Mouse (Mus musculus) CH12.LX (cell line): Measurements from ENCODE around the gene Rhox7b. TPM values are rescaled to one million over a fixed set of nuclear protein-coding genes. Genes with fewer than 3 reads are reported as not detected.
"Not testable (repeated sequence)": the region's sequence is repeated elsewhere in the genome, so short reads cannot be mapped to it uniquely, and the experiment has no call there.

Source experiments
- DNase-seq: peaks from one replicate; pipeline ENCODE4 v3.0.0-alpha.2; 2013; ENCODE audit errors: extremely low read depth
- H3K27ac ChIP-seq: 2 replicates; pipeline ENCODE4 v1.5.1; 2012; ENCODE audit warnings: low read depth, mild to moderate bottlenecking, control low read depth, moderate library complexity; ENCODE audit not compliant: insufficient read depth
- H3K27me3 ChIP-seq: replicated peaks from 2 replicates; pipeline ENCODE3; 2012; ENCODE audit warnings: inconsistent platforms
- H3K36me3 ChIP-seq, 2 experiments: replicated peaks in 1 of 2; 2 replicates each; pipeline versions ENCODE3 to v1.6.1; 2012; ENCODE audit warnings: inconsistent platforms in 1 of 2, low read length in 1 of 2, mild to moderate bottlenecking in 1 of 2, mixed read lengths in 1 of 2, moderate library complexity in 1 of 2; ENCODE audit not compliant: control insufficient read depth in 1 of 2, insufficient read depth in 1 of 2
- H3K4me1 ChIP-seq, 2 experiments: 2 replicates each; pipeline ENCODE4 v1.6.1; 2012; ENCODE audit warnings: inconsistent platforms in 1 of 2, moderate library complexity in 1 of 2; ENCODE audit not compliant: insufficient read depth in 2 of 2, control insufficient read depth in 1 of 2
- H3K4me2 ChIP-seq: 2 replicates; pipeline ENCODE4 v1.6.1; 2012; ENCODE audit warnings: low read depth, mild to moderate bottlenecking, control low read depth; ENCODE audit not compliant: poor library complexity, insufficient read depth, severe bottlenecking
- H3K4me3 ChIP-seq, 3 experiments: fragments of 150-350 bp in 1 of 3; sonication (generic) in 1 of 3; replicated peaks in 1 of 3; 2 replicates each; pipeline versions ENCODE3 to v1.5.1; 2011 to 2012; ENCODE audit warnings: low read depth in 2 of 3, low read length in 2 of 3, mild to moderate bottlenecking in 2 of 3, moderate library complexity in 2 of 3, control low read depth in 1 of 3, improper control_type of control experiment in 1 of 3, inconsistent platforms in 1 of 3, mixed read lengths in 1 of 3; ENCODE audit not compliant: poor library complexity in 1 of 3
- H3K79me2 ChIP-seq: replicated peaks from 2 replicates; pipeline ENCODE4 v1.6.1; 2012; ENCODE audit warnings: mild to moderate bottlenecking, moderate library complexity; ENCODE audit not compliant: control insufficient read depth, poor library complexity, insufficient read depth, severe bottlenecking; ENCODE audit errors: extremely low read depth
- H3K9ac ChIP-seq: 2 replicates; pipeline ENCODE4 v1.6.1; 2012; ENCODE audit warnings: low read depth, mild to moderate bottlenecking, control low read depth, moderate library complexity; ENCODE audit not compliant: insufficient read depth
- H3K9me3 ChIP-seq: replicated peaks from 2 replicates; pipeline ENCODE3; 2012; ENCODE audit warnings: low read length, inconsistent platforms, mixed read lengths
- BHLHE40 ChIP-seq: IDR thresholded peaks from 2 replicates; pipeline ENCODE4 v1.6.1; 2011; ENCODE audit warnings: mild to moderate bottlenecking, low read depth, low read length, improper control_type of control experiment
- CTCF ChIP-seq, 2 experiments: IDR thresholded peaks in 1 of 2; conservative IDR thresholded peaks in 1 of 2; 2 replicates each; pipeline ENCODE4 v1.5.1; 2011 to 2012; ENCODE audit warnings: low read depth in 2 of 2, low read length in 2 of 2, improper control_type of control experiment in 1 of 2, inconsistent platforms in 1 of 2, mild to moderate bottlenecking in 1 of 2, moderate library complexity in 1 of 2
- E2F4 ChIP-seq: IDR thresholded peaks from 2 replicates; pipeline ENCODE4 v1.6.1; 2011; ENCODE audit warnings: low read depth, low read length, improper control_type of control experiment; ENCODE audit not compliant: insufficient replicate concordance
- EP300 ChIP-seq: IDR thresholded peaks from 2 replicates; pipeline ENCODE4 v1.6.1; 2011; ENCODE audit warnings: low read length, improper control_type of control experiment
- GABPA ChIP-seq: IDR thresholded peaks from 2 replicates; pipeline ENCODE4 v1.6.1; 2012; ENCODE audit warnings: low read depth, low read length, improper control_type of control experiment, inconsistent platforms; ENCODE audit not compliant: insufficient replicate concordance
- MAFK ChIP-seq: IDR thresholded peaks from 2 replicates; pipeline ENCODE4 v1.6.1; 2011; ENCODE audit warnings: low read length, improper control_type of control experiment; ENCODE audit not compliant: insufficient replicate concordance
- MYC ChIP-seq: IDR thresholded peaks from 2 replicates; pipeline ENCODE4 v1.6.1; 2011; ENCODE audit warnings: low read depth, mild to moderate bottlenecking, improper control_type of control experiment, low read length
- NRF1 ChIP-seq: IDR thresholded peaks from 2 replicates; pipeline ENCODE4 v1.6.1; 2014; ENCODE audit warnings: low read depth, mild to moderate bottlenecking, inconsistent platforms, low read length, improper control_type of control experiment, moderate library complexity
- RAD21 ChIP-seq: IDR thresholded peaks from 2 replicates; pipeline ENCODE4 v1.6.1; 2011; ENCODE audit warnings: low read depth, mild to moderate bottlenecking, low read length, improper control_type of control experiment, moderate library complexity
- SIN3A ChIP-seq: IDR thresholded peaks from 2 replicates; pipeline ENCODE4 v1.6.1; 2012; ENCODE audit warnings: low read length, improper control_type of control experiment, inconsistent platforms
- UBTF ChIP-seq: IDR thresholded peaks from 2 replicates; pipeline ENCODE4 v1.6.1; 2012; ENCODE audit warnings: low read depth, mild to moderate bottlenecking, inconsistent platforms, low read length, improper control_type of control experiment, moderate library complexity
- USF1 ChIP-seq: IDR thresholded peaks from 2 replicates; pipeline ENCODE4 v1.6.1; 2014; ENCODE audit warnings: low read depth, mild to moderate bottlenecking, inconsistent platforms, low read length, improper control_type of control experiment
- ZC3H11A ChIP-seq: IDR thresholded peaks from 2 replicates; pipeline ENCODE4 v1.6.1; 2012; ENCODE audit warnings: low read depth, mild to moderate bottlenecking, inconsistent platforms, low read length, improper control_type of control experiment
- dilution Hi-C: fragments of 300-500 bp; cut with MboI; formaldehyde crosslinking; loops from 2 replicates; pipeline ENCODE4 v1.14.3; 2020; ENCODE audit warnings: low sequenced_read_pairs; ENCODE audit not compliant: extremely low pct_unique_long_range_greater_than_20kb, extremely low pct_ligation_motif_present
- in situ Hi-C: fragments of 300-500 bp; cut with MboI; formaldehyde crosslinking; loops from 3 replicates; pipeline ENCODE4 v1.14.3; 2019; ENCODE audit warnings: low sequenced_read_pairs, low pct_ligation_motif_present, low pct_unique_long_range_greater_than_20kb, mixed read lengths
- polyA plus RNA-seq: library from polyadenylated mRNA; unstranded; fragments of >175 nt; gene quantifications from 2 replicates; pipeline ENCODE4 v1.2.1, GENCODE M21; 2012; ENCODE audit warnings: low read depth; ENCODE audit not compliant: insufficient read length
- total RNA-seq, 2 experiments: library from RNA; depleted of rRNA; stranded (reverse); fragments of 300-350 nt in 1 of 2; fragments of >200 nt in 1 of 2; gene quantifications; 2 replicates each; pipeline ENCODE4 v1.2.3; 2012 to 2014

Rhox7b gene
- total and polyA plus RNA-seq, 3 experiments: not detected

GRCm38 (mm10) chrX:37903727-37904126 is 6.7 kb upstream of the Rhox7b start:
- no peaks in the 10 kb centered on the region for H3K27me3 ChIP-seq
- no peak overlapping the region for H3K4me2 ChIP-seq
- peak in 1 of 2 experiments; percentile 47; a peak in 2 of 4 replicates for TF ChIP-seq CTCF (conservative IDR thresholded peaks at IDR 0.05 in 1 of 2, IDR thresholded peaks at IDR 0.05 in 1 of 2; ENCODE audit: low read depth in 2 of 2, low read length in 2 of 2)
- TF ChIP-seq MAFK: no peak
- TF ChIP-seq UBTF: no peak
- TF ChIP-seq GABPA: no peak
- TF ChIP-seq E2F4: no peak
- peak; percentile 39 for TF ChIP-seq RAD21
- in situ Hi-C loops (loop anchor here (10.0 kb wide), 1 partner anchor 81 kb away; no protein-coding TSS in a partner anchor), dilution Hi-C loops (no loop called here)
- no peaks in the 10 kb centered on the region for H3K9me3 ChIP-seq
- no peak overlapping the region for H3K4me3 ChIP-seq
- H3K36me3 ChIP-seq: no peaks in the 10 kb centered on the region
- no peak overlapping the region for H3K9ac ChIP-seq
- no peaks in the 10 kb centered on the region for H3K4me1 ChIP-seq
- DNase-seq: peak; percentile 1
- H3K27ac ChIP-seq: no peak overlapping the region
- no peaks in the 10 kb centered on the region for H3K79me2 ChIP-seq

GRCm38 (mm10) chrX:37901670-37902069 is 4.6 kb upstream of the Rhox7b start, which contains the start of gene Rhox9:
Gene Rhox9, minus strand, starts transcription at chrX:37901770.
- in situ Hi-C loops: loop anchor here (10.0 kb wide), 1 partner anchor 83 kb away; no protein-coding TSS in a partner anchor
- H3K9me3 ChIP-seq, DNase-seq, H3K4me1 ChIP-seq, H3K27me3 ChIP-seq, H3K79me2 ChIP-seq, H3K36me3 ChIP-seq, H3K4me2 ChIP-seq, H3K4me3 ChIP-seq, dilution Hi-C loops, H3K27ac ChIP-seq, H3K9ac ChIP-seq: not testable (repeated sequence)

GRCm38 (mm10) chrX:37878844-37879243 is 18.2 kb downstream of the Rhox7b start, which contains the start of gene Rhox8:
Gene Rhox8, minus strand, starts transcription at chrX:37878944.
- Histone ChIP-seq H3K9ac (no peak within 1 kb of the TSS), H3K36me3 (no peaks in the 10 kb centered on the region), H3K4me2 (no peak within 1 kb of the TSS), H3K4me3 (no peak within 1 kb of the TSS), H3K27me3 (no peaks in the 10 kb centered on the region), H3K9me3 (no peaks in the 10 kb centered on the region), H3K79me2 (no peaks in the 10 kb centered on the region), H3K4me1 (no peaks in the 10 kb centered on the region), H3K27ac (no peak within 1 kb of the TSS)
- dilution Hi-C loops (no loop called here), in situ Hi-C loops (no loop called here)
- no peak for DNase-seq
- no peak for TF ChIP-seq CTCF (conservative IDR thresholded peaks at IDR 0.05 in 1 of 2, IDR thresholded peaks at IDR 0.05 in 1 of 2; ENCODE audit: low read depth in 2 of 2, low read length in 2 of 2)
- TF ChIP-seq MYC: no peak
- TF ChIP-seq EP300: no peak
- TF ChIP-seq UBTF: no peak
- no peak for TF ChIP-seq SIN3A
- TF ChIP-seq ZC3H11A: no peak
- TF ChIP-seq NRF1: no peak
- no peak for TF ChIP-seq RAD21
- TF ChIP-seq USF1: no peak
- no peak for TF ChIP-seq GABPA
- no peak for TF ChIP-seq BHLHE40
